Mouse (Mus musculus) 416B (cell line): ENCODE data around the gene Mrc2.

ENCODE experiments used
- DNase-seq: peaks from one replicate; pipeline ENCODE4 v3.0.0; 2011; ENCODE audit warnings: low read depth

Mrc2 gene

GRCm38 (mm10) chr11:105292124-105293071, at the start of gene Mrc2:
Gene Mrc2 (plus strand): TSS chr11:105292643.
- DNase-seq, result no peak

GRCm38 (mm10) chr11:105246369-105246768, 46.1 kb upstream of the Mrc2 start:
- no peak for DNase-seq

GRCm38 (mm10) chr11:105246785-105247184, 45.7 kb upstream of the Mrc2 start:
- DNase-seq, result no peak

GRCm38 (mm10) chr11:105247321-105247720, 45.1 kb upstream of the Mrc2 start:
- no peak for DNase-seq

- no peak for DNase-seq
These were observed 32.7 kb upstream of the Mrc2 start for GRCm38 (mm10) chr11:105259733-105260132.

- DNase-seq, result no peak
These were observed 31.3 kb upstream of the Mrc2 start for GRCm38 (mm10) chr11:105261116-105261515.

GRCm38 (mm10) chr11:105261601-105262351, 30.7 kb upstream of the Mrc2 start:
- DNase-seq, result no peak

GRCm38 (mm10) chr11:105264506-105264905, 27.9 kb upstream of the Mrc2 start:
- no peak for DNase-seq

- DNase-seq, result no peak
These were observed 27.5 kb upstream of the Mrc2 start for GRCm38 (mm10) chr11:105264988-105265387.

- peak; percentile 74 for DNase-seq
These were observed 22.3 kb upstream of the Mrc2 start for GRCm38 (mm10) chr11:105270155-105270554.

GRCm38 (mm10) chr11:105280456-105280855, 12.0 kb upstream of the Mrc2 start:
- no peak for DNase-seq

GRCm38 (mm10) chr11:105281291-105281690, 11.2 kb upstream of the Mrc2 start:
- no peak for DNase-seq

- DNase-seq, result no peak
These were observed 10.5 kb upstream of the Mrc2 start for GRCm38 (mm10) chr11:105281763-105282459.

- DNase-seq, result no peak
These were observed 10.0 kb upstream of the Mrc2 start for GRCm38 (mm10) chr11:105282460-105282859.

- no peak for DNase-seq
These were observed 9.4 kb upstream of the Mrc2 start for GRCm38 (mm10) chr11:105283016-105283415.

GRCm38 (mm10) chr11:105285720-105286119, 6.7 kb upstream of the Mrc2 start:
- DNase-seq, result no peak

GRCm38 (mm10) chr11:105289403-105289802, 3.0 kb upstream of the Mrc2 start:
- no peak for DNase-seq

GRCm38 (mm10) chr11:105291681-105292123, 741 bp upstream of the Mrc2 start:
- no peak for DNase-seq

GRCm38 (mm10) chr11:105293101-105293581, 698 bp downstream of the Mrc2 start:
- DNase-seq, result no peak

- DNase-seq, result no peak
These were observed 1.6 kb downstream of the Mrc2 start for GRCm38 (mm10) chr11:105293901-105294494.

- DNase-seq, result no peak
These were observed 3.6 kb downstream of the Mrc2 start for GRCm38 (mm10) chr11:105296084-105296483.

- no peak for DNase-seq
These were observed 17.8 kb downstream of the Mrc2 start for GRCm38 (mm10) chr11:105310197-105310596.
